Mouse (Mus musculus) C2C12 (cell line): ENCODE measurements at regions not wholly inside any gene's neighbourhood (a gene's known extent, or its start where the extent isn't known, plus 50 kb on each side); places are given as distances from the start of the nearest gene placed in this dataset.

Experiments used
- CEBPB ChIP-seq: IDR thresholded peaks from one replicate; pipeline ENCODE4 v1.6.1; 2011; ENCODE audit warnings: low read depth, mild to moderate bottlenecking, control low read depth, moderate library complexity
- CTCF ChIP-seq: IDR thresholded peaks from one replicate; pipeline ENCODE4 v1.5.1; 2011; ENCODE audit not compliant: control insufficient read depth, insufficient read depth, insufficient read length
- MAX ChIP-seq: IDR thresholded peaks from one replicate; pipeline ENCODE4 v1.6.1; 2011; ENCODE audit warnings: mild to moderate bottlenecking, control low read depth
- MYOD1 ChIP-seq: IDR thresholded peaks from one replicate; pipeline ENCODE4 v1.6.1; 2011; ENCODE audit warnings: low read depth; ENCODE audit not compliant: control insufficient read depth, insufficient read length

GRCm38 (mm10) chr12:7382455-7382854 is 595.0 kb upstream of the Apob start:
- no peak for TF ChIP-seq MAX
- TF ChIP-seq CTCF: no peak
- TF ChIP-seq CEBPB: no peak
- no peak for TF ChIP-seq MYOD1
